Mouse (Mus musculus): ENCODE results near the gene Slc29a1. TPM values are rescaled to one million over a fixed set of nuclear protein-coding genes. Genes with fewer than 3 reads are reported as not detected.

The Slc29a1 gene
- total and polyA plus RNA-seq, 3 experiments = 58.4 to 88.0 (median 72.1) TPM

GRCm38 (mm10) chr17:45551816-45552451 lies 47.5 kb downstream of the Slc29a1 start:
- Histone ChIP-seq H3K27me3 (replicated peaks) (no peaks in the 10 kb centered on the region), H3K36me3 (replicated peaks in 1 of 2; ENCODE audit: control insufficient read depth in 1 of 2, insufficient read depth in 1 of 2, low read length in 1 of 2) (peaks cover 2 to 7% of the 10 kb centered on the region in 2 experiments), H3K9ac (ENCODE audit: insufficient read depth, low read depth) (no peak overlapping the region), H3K4me2 (ENCODE audit: insufficient read depth, low read depth, poor library complexity, severe bottlenecking) (no peak overlapping the region), H3K79me2 (replicated peaks; ENCODE audit: control insufficient read depth, extremely low read depth, insufficient read depth, poor library complexity, severe bottlenecking) (peaks cover 13% of the 10 kb centered on the region), H3K4me3 (replicated peaks in 1 of 3; ENCODE audit: low read depth in 2 of 3, low read length in 2 of 3, poor library complexity in 1 of 3) (no peak overlapping the region), H3K4me1 (ENCODE audit: control insufficient read depth in 1 of 2, insufficient read depth in 2 of 2) (peaks cover 14 to 42% of the 10 kb centered on the region in 2 experiments), H3K9me3 (replicated peaks; ENCODE audit: low read length) (no peaks in the 10 kb centered on the region), H3K27ac (ENCODE audit: insufficient read depth, low read depth) (peak overlapping the region; percentile 15; the same call in 1 of the 2 replicates)
- dilution Hi-C loops (cut with MboI; ENCODE audit: extremely low pct_ligation_motif_present, extremely low pct_unique_long_range_greater_than_20kb, low sequenced_read_pairs) = no loop called here
- in situ Hi-C loops (cut with MboI; ENCODE audit: low pct_ligation_motif_present, low pct_unique_long_range_greater_than_20kb, low sequenced_read_pairs) = loop anchor here (5.0 kb wide), 1 partner anchor 35 kb away; no protein-coding TSS in a partner anchor
- DNase-seq (ENCODE audit: extremely low read depth) = peak; percentile 86
- no peak for TF ChIP-seq PAX5 (IDR thresholded peaks at IDR 0.05; ENCODE audit: low read length)
- TF ChIP-seq SIN3A (IDR thresholded peaks at IDR 0.05; ENCODE audit: low read length) = peak; percentile 77
- no peak for TF ChIP-seq KAT2A (IDR thresholded peaks at IDR 0.05; ENCODE audit: insufficient replicate concordance, low read length)
- TF ChIP-seq MAZ (IDR thresholded peaks at IDR 0.05; ENCODE audit: low read depth, low read length) = peak; percentile 56; the same call in 1 of the 2 replicates
- TF ChIP-seq MAFK (IDR thresholded peaks at IDR 0.05; ENCODE audit: insufficient replicate concordance, low read length) = no peak
- peak; percentile 48; the same call in 1 of the 2 replicates for TF ChIP-seq MYC (IDR thresholded peaks at IDR 0.05; ENCODE audit: low read depth, low read length)
- TF ChIP-seq IRF4 (IDR thresholded peaks at IDR 0.05; ENCODE audit: low read depth, low read length) = peak; percentile 22; the same call in 1 of the 2 replicates
- no peak for TF ChIP-seq NRF1 (IDR thresholded peaks at IDR 0.05; ENCODE audit: low read depth, low read length)
- peak; percentile 60; the same call in 1 of the 2 replicates for TF ChIP-seq TCF12 (IDR thresholded peaks at IDR 0.05; ENCODE audit: low read depth, low read length)
- TF ChIP-seq MEF2A (IDR thresholded peaks at IDR 0.05; ENCODE audit: borderline replicate concordance, low read depth, low read length) = no peak
- no peak for TF ChIP-seq MAX (IDR thresholded peaks at IDR 0.05; ENCODE audit: low read length)
- no peak for TF ChIP-seq CHD2 (IDR thresholded peaks at IDR 0.05; ENCODE audit: low read length)
- TF ChIP-seq ETS1 (conservative IDR thresholded peaks at IDR 0.05; ENCODE audit: low read depth, low read length) = no peak
- TF ChIP-seq EP300 (IDR thresholded peaks at IDR 0.05; ENCODE audit: low read length) = 0 out of 2 replicates have a peak, but pooled peaks have one; percentile 10
- TF ChIP-seq ELF1 (IDR thresholded peaks at IDR 0.05; ENCODE audit: low read depth, low read length) = peak; percentile 53
- no peak; the same call in 1 of the 2 replicates for TF ChIP-seq HCFC1 (IDR thresholded peaks at IDR 0.05; ENCODE audit: low read depth, low read length)
- no peak for TF ChIP-seq JUN (IDR thresholded peaks at IDR 0.05; ENCODE audit: insufficient read depth, low read depth, low read length)
- peak; percentile 75 to 99 for TF ChIP-seq CTCF (conservative IDR thresholded peaks at IDR 0.05 in 1 of 2, IDR thresholded peaks at IDR 0.05 in 1 of 2; ENCODE audit: low read depth in 2 of 2, low read length in 2 of 2)
- TF ChIP-seq MXI1 (IDR thresholded peaks at IDR 0.05; ENCODE audit: low read depth, low read length) = 0 out of 2 replicates have a peak, but pooled peaks have one; percentile 57
- 0 out of 2 replicates have a peak, but pooled peaks have one; percentile 14 for TF ChIP-seq BHLHE40 (IDR thresholded peaks at IDR 0.05; ENCODE audit: low read depth, low read length)
- TF ChIP-seq TBP (conservative IDR thresholded peaks at IDR 0.05; ENCODE audit: low read depth, low read length) = no peak
- TF ChIP-seq ZC3H11A (IDR thresholded peaks at IDR 0.05; ENCODE audit: low read depth, low read length) = peak; percentile 76
- no peak for TF ChIP-seq GABPA (IDR thresholded peaks at IDR 0.05; ENCODE audit: insufficient replicate concordance, low read depth, low read length)
- TF ChIP-seq USF2 (conservative IDR thresholded peaks at IDR 0.05; ENCODE audit: low read depth, low read length) = no peak
- TF ChIP-seq POLR2A (IDR thresholded peaks at IDR 0.05; ENCODE audit: low read depth, low read length) = no peak
- TF ChIP-seq ZNF384 (IDR thresholded peaks at IDR 0.05; ENCODE audit: low read depth, low read length) = peak; percentile 10; the same call in 1 of the 2 replicates
- TF ChIP-seq ZMIZ1 (IDR thresholded peaks at IDR 0.05; ENCODE audit: low read depth, low read length) = no peak
- TF ChIP-seq CHD1 (IDR thresholded peaks at IDR 0.05; ENCODE audit: low read depth, low read length) = no peak; the same call in 1 of the 2 replicates
- TF ChIP-seq USF1 (IDR thresholded peaks at IDR 0.05; ENCODE audit: low read depth, low read length) = no peak
- TF ChIP-seq JUND (conservative IDR thresholded peaks at IDR 0.05; ENCODE audit: low read depth, low read length) = no peak
- no peak for TF ChIP-seq POLR2AphosphoS2 (IDR thresholded peaks at IDR 0.05; ENCODE audit: low read depth, low read length)
- TF ChIP-seq UBTF (IDR thresholded peaks at IDR 0.05; ENCODE audit: low read depth, low read length) = no peak
- TF ChIP-seq RAD21 (IDR thresholded peaks at IDR 0.05; ENCODE audit: low read depth, low read length) = no peak; the same call in none of the 2 replicates
- no peak for TF ChIP-seq RCOR1 (conservative IDR thresholded peaks at IDR 0.05; ENCODE audit: low read depth, low read length)
- no peak for TF ChIP-seq ZKSCAN1 (IDR thresholded peaks at IDR 0.05; ENCODE audit: borderline replicate concordance, low read depth, low read length)
- TF ChIP-seq NELFE (IDR thresholded peaks at IDR 0.05; ENCODE audit: low read depth, low read length) = peak; percentile 54; the same call in 1 of the 2 replicates
- no peak for TF ChIP-seq E2F4 (IDR thresholded peaks at IDR 0.05; ENCODE audit: insufficient replicate concordance, low read depth, low read length)
- peak; percentile 93 for TF ChIP-seq SMC3 (IDR thresholded peaks at IDR 0.05; ENCODE audit: low read depth, low read length)

Measured in CH12.LX (cell line).